Mouse (Mus musculus) heart, adult 10 weeks (tissue): ENCODE data around the gene Klrc1. TPM values are rescaled to one million over a fixed set of nuclear protein-coding genes. Genes with fewer than 3 reads are reported as not detected.

Source experiments
- polyA plus RNA-seq: library from polyadenylated mRNA; stranded (reverse); fragments of 350-450 nt; fragmentation: Illumina TruSeq; extraction: RNeasy Lipid Tissue Mini Kit (QIAGEN cat#74804); gene quantifications from one replicate; pipeline ENCODE4 v1.2.3, GENCODE M21; 2014; ENCODE audit warnings: low read depth, low replicate concordance

Gene Klrc1
- not detected for polyA plus RNA-seq

GRCm38 (mm10) chr6:129678873-129679272, at the start of gene Klrc1:
TSS of gene Klrc1 (minus strand) at chr6:129678973.

GRCm38 (mm10) chr6:129717032-129717431, 38.3 kb upstream of the Klrc1 start, which contains the start of gene Klri1:
TSS of gene Klri1 (minus strand) at chr6:129717132.

GRCm38 (mm10) chr6:129660589-129660988, 18.2 kb downstream of the Klrc1 start, which contains the start of gene Klrc2:
TSS of gene Klrc2 (minus strand) at chr6:129660689.

GRCm38 (mm10) chr6:129643237-129643636, 35.5 kb downstream of the Klrc1 start, which contains the start of gene Klrc3:
TSS of gene Klrc3 (minus strand) at chr6:129643337.

GRCm38 (mm10) chr6:129623735-129624134, 55.0 kb downstream of the Klrc1 start, which contains the start of gene Klrk1:
TSS of gene Klrk1 (minus strand) at chr6:129623864.

Other genes with a start within 250 kb of the Klrc1 start
- 8.4 TPM for gene Clec1a, start 227.0 kb downstream of the Klrc1 start, polyA plus RNA-seq
- gene Olr1, start 171.8 kb downstream of the Klrc1 start, polyA plus RNA-seq, result not detected
- not detected for gene Tmem52b, start 166.4 kb downstream of the Klrc1 start, polyA plus RNA-seq
- 130 TPM for gene Gabarapl1, start 145.8 kb downstream of the Klrc1 start, polyA plus RNA-seq
- gene Klre1, start 101.1 kb downstream of the Klrc1 start, polyA plus RNA-seq, result not detected
- gene Klrd1, start 87.2 kb downstream of the Klrc1 start, polyA plus RNA-seq, result not detected
- not detected for gene Klrk1, start 55.1 kb downstream of the Klrc1 start, polyA plus RNA-seq
- gene Klrc3, start 35.6 kb downstream of the Klrc1 start, polyA plus RNA-seq, result not detected
- not detected for gene Klrc2, start 18.3 kb downstream of the Klrc1 start, polyA plus RNA-seq
- gene Klri1, start 38.2 kb upstream of the Klrc1 start, polyA plus RNA-seq, result not detected
- not detected for gene Klri2, start 61.5 kb upstream of the Klrc1 start, polyA plus RNA-seq
- not detected for gene Gm156, start 105.3 kb upstream of the Klrc1 start, polyA plus RNA-seq
- not detected for gene Gm17631, start 183.7 kb upstream of the Klrc1 start, polyA plus RNA-seq
- not detected for gene Klra17, start 197.7 kb upstream of the Klrc1 start, polyA plus RNA-seq
- gene Klra5, start 238.7 kb upstream of the Klrc1 start, polyA plus RNA-seq, result not detected